Mouse (Mus musculus) limb, embryonic 12.5 days (tissue): ENCODE measurements at regions not wholly inside any gene's neighbourhood (a gene's known extent, or its start where the extent isn't known, plus 50 kb on each side); places are given as distances from the start of the nearest gene placed in this dataset.

Experiments
- ATAC-seq: fragments of 200-750 bp; cut with Nextera tagmentation; 2 replicates; pipeline ENCODE4 v1.8.0; 2017; ENCODE audit warnings: low read depth, moderate TSS enrichment; ENCODE audit not compliant: insufficient number of reproducible peaks, insufficient read depth, low FRiP score, low TSS enrichment
- H3K27ac ChIP-seq: fragments of 300-500 bp; sonication (generic); 2 replicates; pipeline ENCODE4 v1.5.1; 2016; ENCODE audit warnings: mild to moderate bottlenecking, moderate library complexity
- H3K27me3 ChIP-seq: fragments of 300-500 bp; sonication (generic); 2 replicates; pipeline ENCODE4 v1.6.1; 2016; ENCODE audit warnings: mild to moderate bottlenecking, moderate library complexity
- H3K36me3 ChIP-seq: fragments of 300-500 bp; sonication (generic); 2 replicates; pipeline ENCODE4 v1.6.1; 2016; ENCODE audit warnings: mild to moderate bottlenecking, moderate library complexity
- H3K4me1 ChIP-seq: fragments of 300-500 bp; sonication (generic); replicated peaks from 2 replicates; pipeline ENCODE4 v1.6.1; 2016
- H3K4me2 ChIP-seq: fragments of 300-500 bp; sonication (generic); 2 replicates; pipeline ENCODE4 v1.6.1; 2016; ENCODE audit warnings: mild to moderate bottlenecking, moderate library complexity
- H3K4me3 ChIP-seq: fragments of 300-500 bp; sonication (generic); replicated peaks from 2 replicates; pipeline ENCODE4 v1.5.1; 2016; ENCODE audit warnings: mild to moderate bottlenecking
- H3K9ac ChIP-seq: fragments of 300-500 bp; sonication (generic); replicated peaks from 2 replicates; pipeline ENCODE4 v1.6.1; 2016; ENCODE audit warnings: mild to moderate bottlenecking, moderate library complexity
- H3K9me3 ChIP-seq: fragments of 300-500 bp; sonication (generic); 2 replicates; pipeline ENCODE4 v1.6.1; 2016; ENCODE audit warnings: mild to moderate bottlenecking, moderate library complexity
- WGBS: fragments of 180-500 bp; shearing (Covaris S2); methylation state at CpG from one replicate; pipeline ENCODE4 v1.1.7; 2016; 5-methylcytosine and 5-hydroxymethylcytosine counted together

GRCm38 (mm10) chr10:23478902-23479301 is 128.3 kb upstream of the Eya4 start:
- H3K4me1 ChIP-seq: no peaks in the 10 kb centered on the region
- no peak overlapping the region for H3K27ac ChIP-seq
- ATAC-seq: no peak
- no peaks in the 10 kb centered on the region for H3K27me3 ChIP-seq
- no peak overlapping the region for H3K4me3 ChIP-seq
- WGBS: 94% methylated on average over 2 of the region's 2 CpGs
- H3K36me3 ChIP-seq: no peaks in the 10 kb centered on the region
- H3K4me2 ChIP-seq: no peak overlapping the region
- no peaks in the 10 kb centered on the region; the same call in 1 of the 2 replicates for H3K9me3 ChIP-seq
- no peak overlapping the region for H3K9ac ChIP-seq

GRCm38 (mm10) chr10:23477104-23477503 is 126.5 kb upstream of the Eya4 start:
- Histone ChIP-seq H3K4me3 (no peak overlapping the region), H3K36me3 (no peaks in the 10 kb centered on the region), H3K27me3 (no peaks in the 10 kb centered on the region), H3K9me3 (no peaks in the 10 kb centered on the region; the same call in 1 of the 2 replicates), H3K4me1 (no peaks in the 10 kb centered on the region), H3K9ac (no peak overlapping the region), H3K27ac (no peak overlapping the region), H3K4me2 (no peak overlapping the region)
- WGBS: 72% methylated on average over 4 of the region's 4 CpGs
- no peak for ATAC-seq

DNA sequence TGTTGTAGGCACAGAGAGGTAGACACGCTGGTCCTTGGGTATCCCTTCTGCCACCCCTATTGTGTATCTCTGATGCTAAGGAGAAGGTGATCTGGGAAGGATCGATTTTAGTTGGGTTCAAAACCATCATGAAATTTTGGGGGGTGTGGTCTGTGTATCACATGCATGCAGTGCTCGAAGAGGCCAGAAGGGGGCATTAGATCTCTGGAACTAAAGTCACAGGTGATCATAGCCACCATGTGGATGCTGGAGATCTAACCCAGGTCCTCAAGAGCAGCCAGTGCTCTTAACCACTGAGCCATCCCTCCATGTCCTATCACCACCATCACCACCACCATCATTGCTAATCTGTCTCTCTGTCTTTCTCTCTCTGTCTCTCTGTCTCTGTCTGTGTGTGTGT is 100.4 kb upstream of the Eya4 start:
- H3K27ac ChIP-seq: no peak overlapping the region
- no peak overlapping the region for H3K4me3 ChIP-seq
- ATAC-seq: no peak
- H3K27me3 ChIP-seq: no peaks in the 10 kb centered on the region
- peaks cover 24% of the 10 kb centered on the region for H3K4me1 ChIP-seq
- no peak overlapping the region for H3K9ac ChIP-seq
- H3K4me2 ChIP-seq: no peak overlapping the region
- H3K36me3 ChIP-seq: no peaks in the 10 kb centered on the region
- no peaks in the 10 kb centered on the region for H3K9me3 ChIP-seq
- 86% methylated on average over 3 of the region's 3 CpGs for WGBS

DNA sequence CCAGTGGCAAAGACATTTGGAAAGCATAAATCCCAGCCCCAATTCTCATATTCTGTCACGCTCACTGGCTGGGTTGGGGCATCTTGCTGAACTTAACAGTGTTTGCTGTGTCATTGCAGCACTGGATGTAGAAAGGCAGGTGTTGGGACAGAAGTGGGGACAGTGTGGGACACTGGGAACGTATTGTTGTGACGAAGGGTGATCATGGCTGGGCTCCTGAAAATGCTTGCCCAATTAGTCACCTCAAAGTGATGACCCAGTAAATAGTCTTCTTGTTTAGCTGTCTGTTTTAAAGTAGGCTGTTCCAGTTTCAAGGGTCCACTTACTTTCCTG is 100.0 kb upstream of the Eya4 start:
- peak overlapping the region; percentile 30; the same call in 1 of the 2 replicates for H3K27ac ChIP-seq
- H3K9me3 ChIP-seq: no peaks in the 10 kb centered on the region
- H3K4me2 ChIP-seq: peak overlapping the region; percentile 41
- no peak overlapping the region for H3K4me3 ChIP-seq
- no peak overlapping the region for H3K9ac ChIP-seq
- WGBS: 65% methylated on average over 3 of the region's 3 CpGs
- H3K27me3 ChIP-seq: no peaks in the 10 kb centered on the region
- H3K4me1 ChIP-seq: peaks cover 24% of the 10 kb centered on the region
- no peak for ATAC-seq
- H3K36me3 ChIP-seq: no peaks in the 10 kb centered on the region

- no peaks in the 10 kb centered on the region for H3K9me3 ChIP-seq
- no peak for ATAC-seq
- peak overlapping the region; percentile 41 for H3K4me2 ChIP-seq
- peaks cover 24% of the 10 kb centered on the region for H3K4me1 ChIP-seq
- no peak overlapping the region for H3K4me3 ChIP-seq
- no peaks in the 10 kb centered on the region for H3K36me3 ChIP-seq
- 29% methylated on average over 19 of the region's 19 CpGs for WGBS
- H3K9ac ChIP-seq: no peak overlapping the region
- H3K27me3 ChIP-seq: no peaks in the 10 kb centered on the region
- peak overlapping the region; percentile 30 for H3K27ac ChIP-seq
These were observed 99.5 kb upstream of the Eya4 start for GRCm38 (mm10) chr10:23449860-23450646.

GRCm38 (mm10) chr10:23448976-23449859 is 98.6 kb upstream of the Eya4 start:
- H3K27me3 ChIP-seq: no peaks in the 10 kb centered on the region
- no peaks in the 10 kb centered on the region for H3K9me3 ChIP-seq
- no peak overlapping the region for H3K9ac ChIP-seq
- H3K27ac ChIP-seq: peak overlapping the region; percentile 64
- peak overlapping the region; percentile 41 for H3K4me2 ChIP-seq
- H3K4me1 ChIP-seq: peaks cover 24% of the 10 kb centered on the region
- no peaks in the 10 kb centered on the region for H3K36me3 ChIP-seq
- peak; percentile 67 for ATAC-seq
- 0 out of 2 replicates have a peak overlapping the region, but pooled peaks have one; percentile 9 for H3K4me3 ChIP-seq
- 24% methylated on average over 16 of the region's 16 CpGs for WGBS

GRCm38 (mm10) chr10:23430376-23430775 is 79.8 kb upstream of the Eya4 start:
- 81% methylated on average over 2 of the region's 2 CpGs for WGBS

DNA sequence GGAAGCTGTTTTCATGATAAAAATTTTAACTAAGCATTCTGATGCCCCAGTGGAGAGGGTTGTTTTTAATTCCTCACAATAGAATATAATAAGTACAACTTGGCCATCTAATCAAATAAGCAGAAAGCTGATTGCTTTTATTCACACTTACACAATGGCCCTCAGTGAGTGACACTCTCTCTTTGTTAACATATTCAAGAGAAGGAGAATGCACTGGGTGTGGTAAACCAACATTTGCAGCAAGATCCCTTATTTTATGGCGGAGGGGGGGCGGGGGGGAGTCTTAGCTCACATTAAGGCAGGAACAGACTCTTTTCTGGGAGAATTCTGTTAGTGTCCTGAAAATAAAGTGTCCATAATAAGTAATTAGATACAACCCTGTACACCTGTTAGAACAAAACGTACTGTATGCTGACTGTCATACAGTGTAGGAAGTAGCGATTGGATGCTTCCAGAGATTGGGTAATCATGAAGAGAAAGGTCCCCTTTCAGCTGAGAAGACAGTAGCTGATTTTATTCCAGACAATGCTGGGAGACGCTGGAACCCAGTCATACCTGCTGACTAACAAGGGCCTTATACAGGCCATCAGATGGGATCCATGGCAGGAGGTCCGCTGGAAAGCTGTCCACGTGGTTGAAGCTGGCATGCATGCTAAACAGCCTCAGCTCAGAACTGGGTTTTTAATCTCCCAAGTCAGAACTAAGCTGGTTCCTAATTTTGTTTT is 63.4 kb upstream of the Eya4 start:
- 79% methylated on average over 7 of the region's 7 CpGs for WGBS
- no peak overlapping the region for H3K27ac ChIP-seq
- no peak overlapping the region for H3K9ac ChIP-seq
- H3K4me1 ChIP-seq: no peaks in the 10 kb centered on the region
- H3K4me2 ChIP-seq: no peak overlapping the region
- no peak overlapping the region for H3K4me3 ChIP-seq
- H3K27me3 ChIP-seq: 0 out of 2 replicates have a peak, but pooled peaks cover 3% of the 10 kb centered on the region
- H3K36me3 ChIP-seq: no peaks in the 10 kb centered on the region
- H3K9me3 ChIP-seq: no peaks in the 10 kb centered on the region
- ATAC-seq: no peak

More at GRCm38 (mm10) chr10:23430376-23430775, 79.8 kb upstream of the Eya4 start:
- Histone ChIP-seq H3K9ac (no peak overlapping the region), H3K9me3 (no peaks in the 10 kb centered on the region), H3K36me3 (no peaks in the 10 kb centered on the region), H3K27me3 (no peaks in the 10 kb centered on the region), H3K4me1 (no peaks in the 10 kb centered on the region), H3K4me2 (no peak overlapping the region), H3K27ac (no peak overlapping the region), H3K4me3 (no peak overlapping the region)
- ATAC-seq: no peak

GRCm38 (mm10) chr10:23403351-23403938 is 52.9 kb upstream of the Eya4 start:
- H3K27ac ChIP-seq: no peak overlapping the region
- H3K4me3 ChIP-seq: no peak overlapping the region
- H3K27me3 ChIP-seq: no peaks in the 10 kb centered on the region
- 67% methylated on average over 4 of the region's 4 CpGs for WGBS
- peaks cover 8% of the 10 kb centered on the region for H3K4me1 ChIP-seq
- no peak; the same call in 1 of the 2 replicates for ATAC-seq
- peaks cover 9% of the 10 kb centered on the region for H3K9me3 ChIP-seq
- H3K9ac ChIP-seq: no peak overlapping the region
- no peaks in the 10 kb centered on the region for H3K36me3 ChIP-seq
- H3K4me2 ChIP-seq: no peak overlapping the region
